Mouse (Mus musculus) liver, postnatal 0 days (tissue): ENCODE measurements at regions not wholly inside any gene's neighbourhood (a gene's known extent, or its start where the extent isn't known, plus 50 kb on each side); places are given as distances from the start of the nearest gene placed in this dataset.

Source experiments
- CTCF ChIP-seq: sonication (generic); IDR thresholded peaks from 2 replicates; pipeline ENCODE4 v1.5.1; 2016; ENCODE audit warnings: antibody characterized with exemption, low read depth
- EP300 ChIP-seq: IDR thresholded peaks from 2 replicates; pipeline ENCODE4 v1.6.1; 2016; ENCODE audit warnings: antibody characterized with exemption, low read depth, mild to moderate bottlenecking

DNA sequence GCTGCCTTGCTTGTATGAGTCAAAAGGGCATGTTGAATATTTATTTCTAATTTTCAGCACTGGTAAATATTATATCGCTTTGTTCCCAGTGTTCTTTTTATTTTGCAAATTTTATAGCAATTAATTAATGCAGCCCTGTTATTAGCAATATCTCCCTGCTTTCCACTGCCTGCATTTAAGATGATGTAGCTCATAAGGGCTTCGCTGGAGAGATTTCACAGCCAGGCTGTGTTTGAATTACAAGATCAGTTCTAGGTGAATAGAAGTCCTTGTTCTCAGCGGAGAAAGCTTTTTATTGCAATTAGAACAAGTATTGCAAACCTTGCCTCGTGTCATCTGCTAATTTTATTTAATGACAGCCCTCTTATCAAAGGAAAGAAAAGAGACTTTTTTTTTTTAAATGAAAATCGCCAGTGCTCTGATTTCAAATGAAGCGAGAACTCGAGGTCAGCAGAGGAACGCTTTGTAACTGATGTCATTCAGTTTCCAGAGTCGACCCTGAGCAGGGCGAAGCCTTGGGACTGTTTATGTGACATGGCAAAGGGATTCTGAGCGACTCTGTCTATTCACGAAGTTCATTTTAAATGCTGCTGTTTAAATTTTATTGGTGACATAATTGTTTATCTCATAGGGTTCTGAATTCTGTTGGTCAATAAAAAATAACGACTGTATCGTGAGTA lies 378.7 kb upstream of the Mki67 start:
- TF ChIP-seq CTCF (no peak), EP300 (no peak)
